Mouse (Mus musculus): Measurements from ENCODE around the gene Pcdh15. TPM values are rescaled to one million over a fixed set of nuclear protein-coding genes. Genes with fewer than 3 reads are reported as not detected.

Gene Pcdh15
- 4.2 and 8.5 TPM in 2 replicates for total RNA-seq (2021)
- long read RNA-seq, partial matches to known transcripts = 1 of 2 reads
- long read RNA-seq, other reads (novel, unspliced or antisense) = 1 of 2 reads

GRCm38 (mm10) chr10:73098966-73099845 is at the start of gene Pcdh15:
TSS of gene Pcdh15 (plus strand) at chr10:73099342.
- DNase-seq = peak; percentile 3

DNA sequence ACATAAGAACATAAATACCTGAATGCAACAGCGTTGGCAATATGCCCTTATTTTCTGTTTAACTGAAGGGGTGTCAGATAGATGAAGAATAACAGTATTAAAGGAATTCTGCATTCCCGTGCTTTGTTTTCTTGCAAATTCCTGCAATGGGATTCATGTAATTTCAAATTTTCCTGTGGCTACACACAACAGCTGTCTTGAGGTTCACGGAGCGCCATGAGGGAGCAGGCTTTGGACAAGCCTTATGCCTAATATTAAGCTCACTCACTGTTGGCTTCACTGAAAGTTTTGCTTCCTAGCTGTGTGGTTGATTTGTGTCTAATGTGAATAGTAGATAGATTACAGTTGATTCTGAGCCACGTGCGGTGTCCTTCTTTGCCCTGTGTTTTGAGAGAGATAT is 47.1 kb upstream of the Pcdh15 start:
- no peak for DNase-seq

DNA sequence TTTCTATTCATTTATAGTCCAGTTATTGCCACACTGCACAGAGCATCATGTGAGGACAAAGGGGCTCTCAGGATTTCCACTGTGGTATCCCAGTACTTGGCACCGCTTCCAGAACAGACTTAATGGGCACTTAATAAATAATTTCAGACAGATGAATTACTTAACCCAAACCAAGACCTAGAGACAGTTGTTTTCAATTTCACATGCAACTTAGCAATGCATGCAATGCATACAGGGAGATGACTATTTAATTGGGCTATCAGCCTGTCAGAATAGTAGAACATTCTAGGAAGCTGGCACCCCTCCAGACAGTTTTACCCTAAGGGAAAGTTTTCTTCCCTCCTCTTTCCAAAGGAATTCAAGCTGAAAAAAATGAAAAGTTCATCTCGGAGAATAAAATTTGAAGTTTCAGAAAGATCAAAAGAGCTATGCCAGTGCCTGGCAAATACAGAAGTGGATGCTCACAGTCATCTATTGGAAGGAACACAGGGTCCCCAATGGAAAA is 39.4 kb upstream of the Pcdh15 start:
- DNase-seq = no peak

GRCm38 (mm10) chr10:73086703-73087102 is 12.4 kb upstream of the Pcdh15 start:
- DNase-seq = no peak

- peak; percentile 11 for DNase-seq
These were observed 2.5 kb upstream of the Pcdh15 start for GRCm38 (mm10) chr10:73096531-73097135.

GRCm38 (mm10) chr10:73097176-73097575 is 2.0 kb upstream of the Pcdh15 start:
- DNase-seq = no peak

DNA sequence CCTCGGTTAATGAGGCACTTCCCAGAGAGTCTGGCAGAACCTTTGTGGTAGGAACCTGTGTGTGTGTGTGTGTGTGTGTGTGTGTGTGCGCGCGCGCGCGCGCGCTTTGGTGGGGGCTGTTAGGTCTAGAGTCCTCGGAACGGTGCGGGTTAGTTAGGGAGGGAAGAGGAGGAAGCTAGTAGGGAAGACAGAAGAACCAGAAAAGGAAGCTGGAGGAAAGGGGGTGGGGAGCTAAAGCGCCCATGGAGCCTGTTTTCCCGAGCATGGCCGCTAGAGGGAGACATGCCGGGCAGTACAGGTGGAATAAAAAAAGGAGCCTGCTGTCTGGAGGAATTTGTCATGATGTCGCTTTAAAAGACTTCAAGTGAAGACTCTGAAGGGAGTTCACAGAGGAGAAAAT is 1.2 kb upstream of the Pcdh15 start:
- DNase-seq = peak; percentile 72

DNA sequence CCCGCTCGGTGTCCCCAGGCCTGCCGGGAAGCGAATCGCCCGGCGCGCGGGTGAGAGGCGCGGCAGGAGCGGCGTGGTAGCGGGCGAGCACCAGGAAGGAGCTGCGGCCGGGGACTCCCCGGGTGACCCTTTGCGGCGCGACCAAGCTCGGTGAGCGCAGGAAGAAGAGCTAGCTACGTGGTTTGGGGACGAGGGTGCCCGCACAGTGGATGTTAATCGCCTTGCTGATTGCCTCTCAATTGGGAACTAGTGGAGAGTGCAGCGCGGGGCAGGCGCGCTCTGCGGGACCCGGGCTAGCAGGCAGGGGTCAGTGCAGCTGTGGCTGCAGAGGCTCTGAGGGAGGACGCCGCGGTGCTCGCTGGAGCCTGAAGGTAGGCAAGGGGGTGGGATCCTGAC is 702 bp downstream of the Pcdh15 start:
- DNase-seq = peak; percentile 3

DNA sequence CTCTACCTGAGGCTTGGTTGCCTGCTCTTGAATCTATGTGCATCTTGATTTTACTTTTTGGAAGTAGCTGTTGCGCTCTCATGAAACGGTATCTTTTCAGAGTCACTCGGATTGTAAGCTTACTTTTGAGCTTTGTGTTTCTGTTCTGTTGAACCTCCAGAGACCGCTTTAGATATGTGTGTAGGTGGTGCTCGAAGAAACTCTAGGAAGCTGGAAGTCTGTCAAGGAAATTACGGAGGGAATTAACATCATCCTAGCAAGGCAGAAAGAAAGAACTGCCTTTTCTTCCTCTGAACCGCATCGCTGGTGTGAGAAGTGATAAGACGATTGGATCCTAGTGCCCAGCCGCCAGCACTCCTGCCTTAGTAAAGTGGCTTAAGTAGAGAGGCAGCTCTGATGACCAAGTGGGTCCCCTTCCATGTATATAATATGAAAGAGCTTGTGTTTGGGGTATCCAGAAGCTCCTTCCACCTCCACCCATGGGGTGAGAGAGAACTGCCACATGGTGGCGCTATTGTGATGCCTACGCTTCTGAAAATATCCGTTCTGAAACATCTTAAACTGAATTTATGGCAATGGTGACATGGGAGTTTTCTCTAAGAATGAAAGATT is 4.3 kb downstream of the Pcdh15 start:
- peak; percentile 37 for DNase-seq

- peak; percentile 53 for DNase-seq
These were observed 6.8 kb downstream of the Pcdh15 start for GRCm38 (mm10) chr10:73105893-73106292.

DNA sequence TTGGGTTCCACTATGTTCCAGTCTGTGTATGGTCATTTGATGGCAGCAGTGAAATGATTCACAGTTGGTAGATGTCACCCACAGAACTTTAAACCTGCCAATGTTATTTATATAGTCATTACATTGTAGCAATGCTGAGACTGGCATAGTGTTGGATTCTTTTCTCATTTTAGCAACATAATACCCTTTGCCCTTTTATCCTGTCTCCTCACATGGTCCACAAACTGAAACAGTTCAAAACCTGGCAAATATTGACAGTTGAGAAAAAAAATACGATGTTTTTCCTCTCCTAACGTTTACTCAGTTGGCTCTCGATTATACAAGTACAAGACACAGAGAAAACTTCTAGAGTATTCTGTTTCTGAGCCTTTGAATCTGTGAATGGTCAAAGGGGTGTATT is 38.8 kb downstream of the Pcdh15 start:
- DNase-seq = no peak

DNA sequence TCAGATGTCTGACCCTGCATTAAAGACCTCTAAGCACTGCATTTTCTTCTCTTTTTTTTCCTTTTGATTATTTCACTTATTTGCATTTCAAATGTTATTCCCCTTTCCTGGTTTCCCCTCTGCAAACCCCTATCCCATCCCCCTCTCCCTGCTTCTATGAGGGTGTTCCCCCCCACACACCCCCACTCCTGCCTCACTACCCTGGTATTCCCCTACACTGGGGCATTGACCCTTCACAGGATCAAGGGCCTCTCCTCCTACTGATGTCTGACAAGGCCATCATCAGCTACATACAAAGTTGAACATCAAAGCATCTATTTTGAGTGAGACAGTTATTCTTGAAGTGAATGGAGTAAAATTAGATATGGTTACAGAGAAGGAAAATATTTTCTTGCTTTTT is 48.4 kb downstream of the Pcdh15 start:
- DNase-seq = no peak

DNA sequence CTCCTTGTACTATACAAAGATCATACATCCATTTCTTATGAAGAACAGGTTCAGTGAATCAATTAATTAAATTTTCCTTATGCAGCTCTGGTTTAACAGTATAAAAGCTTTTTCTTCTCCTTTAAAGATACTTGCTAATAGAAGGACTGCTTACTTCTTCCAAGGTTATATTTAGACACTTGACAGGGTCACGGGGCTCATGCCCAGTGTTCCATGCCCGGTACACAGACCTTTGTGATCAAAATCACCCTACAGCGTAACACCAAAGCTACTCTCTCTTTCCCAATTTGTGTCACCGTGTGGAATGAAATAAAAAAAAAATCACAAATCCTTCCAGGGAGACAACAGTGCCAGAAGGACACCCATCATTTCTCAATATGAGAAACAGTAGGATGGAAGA is 48.8 kb downstream of the Pcdh15 start:
- no peak for DNase-seq

- DNase-seq = no peak
These were observed 55.4 kb downstream of the Pcdh15 start for GRCm38 (mm10) chr10:73154544-73154943.

GRCm38 (mm10) chr10:73161757-73162156 is 62.6 kb downstream of the Pcdh15 start:
- no peak for DNase-seq

DNA sequence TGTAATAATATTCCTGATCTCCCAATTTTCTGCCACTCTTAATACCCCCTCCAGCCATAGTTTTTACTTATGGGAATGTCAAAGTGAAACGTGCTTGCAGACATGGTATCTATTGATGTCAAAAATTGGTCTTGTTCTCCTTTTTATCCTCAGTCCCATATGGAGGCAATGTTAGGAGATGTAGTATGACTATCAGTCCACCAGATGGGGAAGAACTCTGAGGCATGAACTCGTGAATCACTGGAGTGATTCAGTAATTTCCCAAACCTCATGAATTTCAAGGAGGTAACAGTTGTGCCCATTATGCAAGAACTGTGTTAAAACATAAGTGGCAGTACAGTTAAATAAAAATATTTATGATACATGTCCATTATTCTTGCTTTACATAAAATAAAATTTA is 116.9 kb downstream of the Pcdh15 start:
- no peak for DNase-seq

DNA sequence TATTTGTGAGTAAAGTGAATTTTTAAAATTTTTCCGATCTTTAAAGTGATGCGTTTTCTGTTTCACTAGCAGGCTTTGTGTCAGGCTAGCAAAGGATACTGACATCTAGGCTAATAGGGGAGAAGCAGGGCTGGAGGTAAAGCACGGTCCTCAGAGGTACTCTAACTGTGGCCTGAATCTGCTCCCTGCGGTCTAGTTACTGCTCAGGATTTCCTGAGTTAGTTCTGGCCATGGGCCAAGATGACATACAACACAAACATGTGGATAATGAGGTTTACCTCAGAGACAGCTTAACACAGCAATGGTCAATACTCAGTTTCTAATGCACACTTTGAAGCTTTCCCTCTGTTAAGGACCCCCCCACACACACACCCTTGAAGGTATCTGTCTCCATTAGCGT is 143.2 kb downstream of the Pcdh15 start:
- no peak for DNase-seq

DNA sequence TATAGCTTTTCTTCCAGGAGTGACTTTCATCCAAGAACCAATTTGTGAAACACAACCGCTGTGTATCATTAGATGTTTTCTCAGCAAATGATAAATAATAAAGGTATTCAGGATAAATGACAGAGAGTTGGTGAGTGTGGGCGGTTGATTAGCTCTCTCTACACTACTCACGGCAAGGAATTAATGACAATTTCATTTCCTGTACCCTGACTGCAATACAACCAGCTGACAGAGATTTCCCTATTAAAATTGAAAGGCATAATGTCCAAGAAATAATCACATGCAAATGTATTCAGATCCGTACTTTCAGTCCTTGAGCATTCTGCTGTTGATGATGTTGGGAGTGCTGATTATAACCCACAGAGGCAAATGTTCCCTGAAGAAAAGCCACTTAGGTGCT is 181.3 kb downstream of the Pcdh15 start:
- DNase-seq = no peak

GRCm38 (mm10) chr10:73296456-73296855 is 197.3 kb downstream of the Pcdh15 start:
- DNase-seq = peak; percentile 1

DNA sequence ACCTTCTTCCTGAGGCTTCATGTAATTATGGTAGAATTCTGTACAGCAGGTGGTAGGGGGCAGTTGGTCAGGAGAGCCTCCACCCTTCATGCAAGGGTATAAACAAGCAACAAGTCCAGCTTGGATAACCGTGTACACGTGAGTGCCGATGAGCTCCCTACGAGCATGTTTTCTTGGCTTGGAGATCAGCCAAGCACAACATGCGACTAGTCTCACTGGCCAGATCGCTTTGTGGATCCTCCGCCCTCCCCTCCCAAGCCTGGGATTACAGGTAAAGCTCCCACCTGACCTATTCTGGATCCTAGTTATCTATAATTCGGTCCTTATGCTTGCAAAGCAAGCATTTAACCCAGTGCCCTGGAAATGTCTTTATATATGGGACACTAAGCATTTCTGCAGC is 202.8 kb downstream of the Pcdh15 start:
- no peak for DNase-seq

DNA sequence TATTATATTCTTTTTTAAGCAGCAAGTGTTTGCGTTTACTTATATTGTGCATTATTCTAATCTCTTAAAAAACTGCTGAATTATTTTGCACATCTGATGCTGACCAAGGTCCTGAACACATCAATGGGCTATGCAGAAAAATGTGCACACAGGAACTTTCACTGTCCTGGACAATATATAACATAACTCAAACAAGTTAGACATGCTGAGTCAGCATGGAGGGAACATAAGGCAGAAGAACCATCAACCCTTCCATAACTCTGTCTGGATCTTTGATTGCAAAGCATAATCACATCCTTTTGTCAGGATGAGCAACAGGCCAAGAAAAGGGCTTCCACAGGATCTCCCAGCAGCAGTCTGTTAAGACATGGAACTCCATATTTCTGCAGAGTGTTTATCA is 207.5 kb downstream of the Pcdh15 start:
- no peak for DNase-seq

DNA sequence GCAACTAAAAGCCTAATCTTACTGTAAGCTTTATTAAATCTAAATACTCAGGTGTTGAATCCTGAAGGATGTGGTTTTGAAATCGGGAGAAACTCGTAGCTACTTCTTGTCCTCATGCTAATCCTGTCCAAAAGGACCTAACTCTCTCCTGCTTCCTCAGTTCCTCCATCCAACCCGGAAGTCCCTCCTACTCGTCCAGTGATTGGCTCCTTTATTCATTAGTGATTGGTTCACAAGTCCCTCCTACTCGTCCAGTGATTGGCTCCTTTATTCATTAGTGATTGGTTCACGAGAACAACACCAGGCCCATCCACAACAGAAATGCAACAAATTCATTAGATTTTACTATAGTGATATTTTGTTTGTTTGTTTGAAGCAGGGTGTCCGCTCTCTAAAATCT is 227.7 kb downstream of the Pcdh15 start:
- DNase-seq = no peak

DNA sequence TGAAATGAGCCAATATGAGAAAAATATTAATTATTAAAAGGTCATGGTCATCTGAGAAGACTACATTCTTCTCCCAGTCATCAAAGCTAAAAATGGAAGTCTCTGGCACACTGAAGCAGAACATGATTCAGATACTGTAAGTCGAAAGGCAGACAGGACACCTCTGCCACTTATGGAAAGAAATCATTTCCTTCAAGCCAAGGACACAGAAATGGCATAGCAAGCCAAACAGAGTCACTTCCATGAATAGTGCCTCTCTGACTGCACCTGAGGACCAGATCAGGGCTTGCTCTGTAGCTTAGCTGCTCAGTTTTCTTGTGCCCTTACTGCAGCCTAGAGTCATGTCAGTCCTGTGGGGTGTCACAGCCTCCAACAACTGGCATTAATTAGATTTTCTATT is 234.3 kb downstream of the Pcdh15 start:
- no peak for DNase-seq
